Mouse (Mus musculus): ENCODE results near the gene Bckdhb.
A peak's percentile ranks its signal among the peaks of the same experiment; 100 is the strongest.
"Not testable (repeated sequence)": the region's sequence is repeated elsewhere in the genome, so short reads cannot be mapped to it uniquely, and the experiment has no call there.

The Bckdhb gene

GRCm38 (mm10) chr9:83924878-83925687 is at the start of gene Bckdhb:
Bckdhb (plus strand) TSS chr9:83925145.
- peak; percentile 98 for DNase-seq (ENCODE audit: low read depth)

- no peak for DNase-seq (ENCODE audit: low read depth)
Observed at GRCm38 (mm10) chr9:83882191-83882590, 42.8 kb upstream of the Bckdhb start.

- peak; percentile 27 for DNase-seq (ENCODE audit: low read depth)
Observed at GRCm38 (mm10) chr9:83886149-83886548, 38.8 kb upstream of the Bckdhb start.

- no peak for DNase-seq (ENCODE audit: low read depth)
Observed at GRCm38 (mm10) chr9:83888214-83888613, 36.7 kb upstream of the Bckdhb start.

- DNase-seq (ENCODE audit: low read depth), result peak; percentile 64
Observed at GRCm38 (mm10) chr9:83893073-83893472, 31.9 kb upstream of the Bckdhb start.

- peak; percentile 15 for DNase-seq (ENCODE audit: low read depth)
Observed at GRCm38 (mm10) chr9:83893767-83894330, 31.1 kb upstream of the Bckdhb start.

GRCm38 (mm10) chr9:83902086-83902485 is 22.9 kb upstream of the Bckdhb start:
- no peak for DNase-seq (ENCODE audit: low read depth)

- peak; percentile 58 for DNase-seq (ENCODE audit: low read depth)
Observed at GRCm38 (mm10) chr9:83905820-83906219, 19.1 kb upstream of the Bckdhb start.

GRCm38 (mm10) chr9:83907017-83907416 is 17.9 kb upstream of the Bckdhb start:
- DNase-seq (ENCODE audit: low read depth), result no peak

GRCm38 (mm10) chr9:83909836-83910235 is 15.1 kb upstream of the Bckdhb start:
- DNase-seq (ENCODE audit: low read depth), result no peak

GRCm38 (mm10) chr9:83910926-83911325 is 14.0 kb upstream of the Bckdhb start:
- DNase-seq (ENCODE audit: low read depth), result no peak

- DNase-seq (ENCODE audit: low read depth), result no peak
Observed at GRCm38 (mm10) chr9:83922076-83922475, 2.9 kb upstream of the Bckdhb start.

GRCm38 (mm10) chr9:83924356-83924755 is 589 bp upstream of the Bckdhb start:
- no peak for DNase-seq (ENCODE audit: low read depth)

GRCm38 (mm10) chr9:83925688-83926041 is 720 bp downstream of the Bckdhb start:
- DNase-seq (ENCODE audit: low read depth), result no peak

GRCm38 (mm10) chr9:83926302-83926701 is 1.4 kb downstream of the Bckdhb start:
- DNase-seq (ENCODE audit: low read depth), result peak; percentile 11

- DNase-seq (ENCODE audit: low read depth), result not testable (repeated sequence)
Observed at GRCm38 (mm10) chr9:83939501-83939900, 14.6 kb downstream of the Bckdhb start.

GRCm38 (mm10) chr9:83940016-83940415 is 15.1 kb downstream of the Bckdhb start:
- DNase-seq (ENCODE audit: low read depth), result no peak

GRCm38 (mm10) chr9:83940537-83941363 is 15.8 kb downstream of the Bckdhb start:
- DNase-seq (ENCODE audit: low read depth), result no peak

GRCm38 (mm10) chr9:83951336-83951735 is 26.4 kb downstream of the Bckdhb start:
- no peak for DNase-seq (ENCODE audit: low read depth)

- peak; percentile 81 for DNase-seq (ENCODE audit: low read depth)
Observed at GRCm38 (mm10) chr9:83956632-83957314, 31.8 kb downstream of the Bckdhb start.

- no peak for DNase-seq (ENCODE audit: low read depth)
Observed at GRCm38 (mm10) chr9:83962098-83963086, 37.4 kb downstream of the Bckdhb start.

All from induced T-regulatory cell, adult 2 months (primary cell).